Mouse (Mus musculus) 416B (cell line): ENCODE measurements around the gene Xrcc1.
"Not testable (repeated sequence)": the region's sequence is repeated elsewhere in the genome, so short reads cannot be mapped to it uniquely, and the experiment has no call there.

ENCODE experiments used
- DNase-seq: peaks from one replicate; pipeline ENCODE4 v3.0.0; 2011; ENCODE audit warnings: low read depth

The Xrcc1 gene

DNA sequence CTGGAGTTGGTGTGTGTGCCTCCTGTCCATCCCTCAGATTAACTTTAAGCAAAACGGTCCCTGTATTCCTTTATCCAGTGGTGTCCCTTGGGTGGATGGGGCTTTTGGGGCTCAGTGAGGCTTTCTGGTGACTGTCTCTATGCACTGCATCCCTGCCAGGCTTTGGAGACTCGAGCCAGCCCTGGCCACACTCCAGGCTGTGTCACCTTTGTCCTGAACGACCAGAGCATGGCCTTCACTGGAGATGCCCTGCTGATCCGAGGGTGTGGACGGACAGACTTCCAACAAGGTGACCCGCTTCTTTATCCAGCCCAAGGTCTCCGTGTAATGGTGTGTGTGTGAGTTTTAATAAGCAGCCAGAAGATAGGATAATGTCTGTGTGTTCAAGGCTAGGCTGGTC lies 60.0 kb downstream of the Xrcc1 start:
- DNase-seq: no peak

DNA sequence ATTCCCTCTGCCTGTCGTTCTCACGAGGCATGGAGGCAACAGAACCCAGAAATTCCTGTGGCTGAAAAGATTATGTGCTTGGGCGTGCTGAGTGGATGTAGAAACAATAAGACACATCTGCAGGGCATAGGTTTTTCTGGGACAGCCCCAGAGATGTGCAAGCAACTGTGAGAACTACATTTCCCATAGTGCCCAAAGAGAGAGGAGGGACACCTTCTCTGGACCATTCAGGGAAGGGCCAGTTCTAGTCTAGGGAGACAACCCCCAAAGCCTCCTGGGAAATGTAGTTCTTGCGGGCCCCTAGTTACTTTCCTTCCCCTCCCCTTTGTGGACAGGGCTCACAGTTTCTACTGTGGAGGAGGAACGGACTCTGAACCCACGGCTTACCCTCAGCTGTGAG lies 61.9 kb downstream of the Xrcc1 start:
- peak; percentile 47 for DNase-seq

DNA sequence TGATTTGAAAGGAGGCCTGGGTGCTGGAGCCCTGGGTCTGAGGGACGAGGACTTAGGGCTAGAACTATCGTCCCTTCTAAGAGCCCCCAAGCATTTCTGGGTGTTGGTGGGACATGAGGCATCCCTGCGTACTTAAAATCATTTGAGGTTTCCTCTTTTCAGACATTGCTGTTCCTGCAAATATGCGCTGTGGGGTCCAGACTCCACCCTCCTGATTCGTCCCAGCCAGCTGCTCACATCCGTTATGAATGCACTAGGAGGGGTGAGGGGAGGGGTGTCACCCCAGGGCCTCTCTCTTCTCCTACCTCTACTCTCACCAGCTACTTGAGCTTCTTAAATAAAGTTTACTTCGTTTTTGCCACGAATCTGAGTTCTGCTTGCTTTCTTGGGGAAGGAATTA lies 62.5 kb downstream of the Xrcc1 start:
- DNase-seq: no peak

DNA sequence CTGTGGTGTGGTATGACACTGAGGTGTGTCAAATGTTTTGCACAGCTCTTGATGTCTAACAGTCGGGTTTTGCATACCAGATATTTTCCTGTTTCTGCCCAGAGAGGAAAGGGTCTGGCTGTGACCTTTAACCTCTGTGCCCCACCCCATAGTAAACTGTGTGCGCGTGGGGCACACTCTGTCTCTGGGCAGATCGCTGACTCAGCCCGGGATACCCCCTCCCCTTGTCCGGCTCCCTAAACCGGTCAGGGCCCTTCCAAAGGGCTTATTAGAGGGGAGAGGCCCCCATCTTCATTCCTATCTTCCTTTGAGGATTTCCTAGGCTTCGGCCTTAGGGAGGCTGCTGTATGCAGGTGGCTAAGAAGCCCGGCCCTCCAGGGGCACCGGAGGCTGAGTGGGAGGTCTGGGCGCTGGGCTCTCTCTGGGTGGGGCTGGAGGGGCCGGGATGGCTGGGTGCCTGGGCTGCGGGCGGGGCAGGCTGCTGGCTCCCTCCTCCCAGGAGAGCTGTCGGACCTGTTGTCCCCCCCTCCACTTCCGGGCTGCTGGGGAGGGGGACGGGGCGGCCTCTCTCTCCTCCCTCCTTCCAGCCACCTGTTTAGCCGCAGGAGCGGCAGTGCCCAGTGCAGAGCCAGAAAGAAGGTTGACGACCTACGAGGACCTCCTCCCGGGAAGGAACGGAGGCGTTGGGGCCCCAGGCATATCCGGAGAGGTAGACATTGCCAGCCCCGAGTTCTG lies 64.2 kb downstream of the Xrcc1 start, which contains the start of gene Phldb3:
Gene Phldb3, plus strand, starts transcription at position 620 of the 735 bp plus-strand sequence.
- no peak for DNase-seq

DNA sequence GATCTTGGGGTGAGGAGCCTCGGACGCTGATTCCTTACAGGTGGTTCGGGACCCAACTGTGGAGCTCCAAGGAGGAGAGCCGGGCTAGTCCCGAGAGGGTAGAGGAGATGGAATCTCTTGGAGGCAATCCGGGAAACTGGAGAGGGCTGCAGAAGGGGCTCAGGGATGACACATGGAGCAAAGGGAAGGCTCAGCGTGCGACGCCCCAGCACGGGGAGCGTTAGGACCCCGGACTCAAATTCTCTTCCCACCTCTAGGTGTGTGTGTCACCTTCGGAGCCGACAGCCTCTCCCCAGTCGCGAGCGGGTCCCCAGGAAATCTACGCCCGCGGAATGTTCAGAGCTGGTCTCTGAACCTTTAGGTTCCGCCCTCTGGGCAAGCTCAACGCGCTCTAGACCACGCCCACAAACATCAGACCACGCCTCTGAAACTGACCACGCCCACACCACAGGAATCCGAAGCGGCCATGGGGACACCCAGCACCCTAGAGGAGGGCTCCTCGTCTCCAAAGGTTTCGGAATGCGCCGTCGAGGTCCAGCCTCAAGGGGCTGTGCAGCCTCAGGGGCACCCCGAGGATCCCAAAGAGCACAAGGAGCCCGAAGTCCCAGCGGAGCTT lies 64.9 kb downstream of the Xrcc1 start:
- DNase-seq: no peak

DNA sequence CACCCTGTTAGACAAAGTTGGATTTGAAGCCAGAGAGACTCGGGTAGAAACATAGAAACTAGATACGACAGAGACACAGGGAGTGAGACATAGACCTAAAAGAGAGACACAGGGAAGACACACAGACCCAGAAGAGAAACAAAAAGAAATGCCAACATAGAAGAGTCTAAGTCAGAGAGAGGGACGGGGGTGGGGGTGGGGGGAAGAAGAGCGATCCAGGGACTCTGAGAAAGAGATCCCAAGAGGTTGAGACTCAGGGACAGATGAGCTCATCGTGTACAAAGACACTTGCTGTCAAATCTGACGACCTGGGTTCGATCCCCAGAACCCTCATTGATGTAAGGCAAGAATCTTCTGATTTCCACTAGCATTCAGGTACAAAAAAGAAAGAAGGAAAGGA lies 65.6 kb downstream of the Xrcc1 start:
- DNase-seq: no peak

DNA sequence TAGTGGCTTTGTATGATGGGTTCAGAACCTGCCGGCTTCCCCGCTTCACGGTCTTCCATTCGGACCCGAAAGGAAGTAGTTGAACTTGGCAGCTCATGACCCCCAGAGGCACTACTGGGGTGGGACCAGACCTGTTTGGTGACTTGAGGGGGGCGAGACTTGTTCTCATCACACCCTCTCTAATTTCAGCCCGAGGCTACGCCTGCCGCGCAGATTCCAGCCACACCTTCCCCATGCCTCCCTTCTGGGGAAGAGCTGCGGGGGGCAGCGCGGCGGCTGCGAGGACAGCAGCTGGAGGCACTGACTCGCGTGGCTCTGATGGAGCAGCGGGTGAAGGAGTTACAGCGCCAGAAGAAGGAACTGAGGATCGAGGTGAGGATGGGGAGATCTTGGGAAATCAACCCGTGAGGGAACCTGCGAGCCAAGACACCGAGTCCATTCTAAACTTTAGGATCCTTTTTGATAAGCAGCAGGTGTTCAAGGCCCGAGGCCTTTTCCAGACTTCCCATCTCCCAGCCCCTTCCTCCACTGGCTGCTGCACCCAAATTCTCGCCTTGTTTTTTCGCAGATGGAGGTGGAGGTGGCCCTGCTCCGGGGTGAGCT lies 66.3 kb downstream of the Xrcc1 start:
- DNase-seq: no peak

DNA sequence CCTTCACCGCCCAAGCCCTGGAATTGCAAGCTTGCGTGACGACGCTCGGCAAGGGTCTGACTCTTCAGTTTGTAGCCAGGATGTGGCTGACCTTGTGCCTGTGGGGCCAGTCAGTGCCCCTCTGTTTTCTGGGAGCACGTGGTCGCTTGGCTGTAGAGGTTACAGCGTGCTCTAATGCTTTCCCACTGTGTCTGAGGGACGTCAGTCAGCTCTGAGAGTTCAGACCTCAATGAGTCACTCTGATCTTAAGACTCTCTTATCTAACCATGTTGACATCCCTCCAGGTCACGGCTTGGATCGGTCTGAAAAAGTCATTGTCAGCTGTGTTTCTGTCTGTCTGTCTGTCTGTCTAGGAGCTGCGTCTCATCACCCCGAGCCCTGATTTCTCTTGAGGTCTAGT lies 68.7 kb downstream of the Xrcc1 start:
- DNase-seq: peak; percentile 94

DNA sequence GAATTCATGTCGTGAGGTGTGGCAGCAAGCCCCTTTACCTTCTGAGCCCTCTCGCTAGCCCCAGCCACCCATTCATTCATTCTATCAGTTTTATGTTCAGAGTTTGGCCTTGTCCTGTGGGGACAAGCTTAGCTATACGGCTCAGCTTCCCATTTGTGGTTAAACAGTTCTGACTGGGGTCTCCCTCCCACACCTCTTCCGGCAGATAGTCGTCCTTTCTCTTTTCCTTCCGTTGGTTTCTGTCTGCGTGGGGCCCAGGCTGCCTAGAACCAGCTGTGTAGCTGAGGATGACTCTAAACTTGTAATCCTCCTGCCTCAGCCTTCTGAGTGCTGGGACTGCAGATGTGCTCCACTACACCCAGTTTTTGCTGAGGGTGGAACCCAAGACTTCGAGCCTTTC lies 71.7 kb downstream of the Xrcc1 start:
- DNase-seq: peak; percentile 88

DNA sequence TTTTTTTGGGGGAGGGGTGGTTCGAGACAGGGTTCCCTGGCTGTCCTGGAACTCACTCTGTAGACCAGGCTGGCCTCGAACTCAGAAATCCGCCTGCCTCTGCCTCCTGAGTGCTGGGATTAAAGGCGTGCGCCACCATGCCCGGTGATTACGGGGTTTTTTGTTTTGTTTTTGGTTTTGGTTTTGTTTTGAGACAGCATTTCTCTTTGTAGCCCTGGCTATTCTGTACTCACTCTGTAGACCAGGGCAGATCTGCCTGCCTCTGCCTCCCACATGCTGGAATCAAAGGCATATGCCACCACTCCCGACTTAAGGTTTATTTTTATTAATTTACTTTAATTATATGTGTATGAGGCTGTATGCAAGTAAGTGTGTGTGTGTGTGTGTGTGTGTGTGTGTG lies 72.3 kb downstream of the Xrcc1 start:
- not testable (repeated sequence) for DNase-seq

DNA sequence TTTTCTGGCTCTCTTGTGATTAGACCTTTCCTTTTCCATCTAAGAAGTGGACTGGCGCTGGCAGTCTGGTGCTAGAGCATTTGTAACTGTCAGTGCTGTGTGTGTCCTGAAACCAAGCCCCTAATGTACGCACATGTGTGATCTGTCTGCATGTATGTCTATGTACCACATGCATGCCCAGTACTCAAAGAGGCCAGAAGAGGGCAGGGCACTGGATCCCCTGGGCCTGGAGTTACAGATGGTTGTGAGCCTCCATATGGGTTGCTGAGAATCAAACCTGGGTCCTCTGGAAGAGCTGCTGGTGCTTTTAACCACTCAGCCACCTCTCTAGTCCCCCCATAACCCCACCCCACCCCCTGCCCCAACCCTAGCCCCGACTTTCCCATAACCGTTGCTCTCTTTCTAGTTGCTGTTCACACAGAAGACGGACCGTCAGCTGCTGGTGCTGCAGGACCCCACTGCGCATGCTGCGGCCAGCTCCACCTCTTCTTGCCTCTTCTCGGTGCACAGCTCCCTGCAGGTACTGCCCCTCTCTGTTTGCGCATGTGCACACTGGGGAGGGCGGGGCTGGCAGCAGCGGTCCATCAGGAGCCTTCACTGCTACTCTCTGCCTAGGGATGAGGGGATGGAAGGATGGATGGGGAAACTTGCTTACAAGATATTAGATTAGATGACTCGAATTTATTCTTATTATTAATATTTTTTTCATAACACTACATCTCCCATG lies 73.7 kb downstream of the Xrcc1 start:
- no peak for DNase-seq

DNA sequence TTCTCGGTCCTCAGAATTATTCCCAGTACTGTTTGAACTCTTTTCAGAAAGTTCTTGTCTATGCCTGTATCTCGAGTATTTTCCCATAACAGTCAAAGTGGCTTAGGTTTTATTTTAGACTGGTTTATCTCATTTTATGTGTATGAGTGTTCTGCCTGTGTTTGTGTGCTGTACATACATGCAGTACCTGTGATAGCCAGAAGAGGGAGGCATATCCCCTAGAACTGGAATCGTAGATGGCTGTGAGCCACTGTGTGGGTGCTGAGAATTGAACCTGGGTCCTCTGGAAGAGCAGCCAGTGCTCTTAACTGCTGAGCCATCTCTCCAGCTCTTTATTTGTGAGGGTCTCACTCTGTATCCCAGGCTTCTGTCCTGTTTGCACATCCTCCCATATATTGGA lies 75.1 kb downstream of the Xrcc1 start:
- no peak for DNase-seq

DNA sequence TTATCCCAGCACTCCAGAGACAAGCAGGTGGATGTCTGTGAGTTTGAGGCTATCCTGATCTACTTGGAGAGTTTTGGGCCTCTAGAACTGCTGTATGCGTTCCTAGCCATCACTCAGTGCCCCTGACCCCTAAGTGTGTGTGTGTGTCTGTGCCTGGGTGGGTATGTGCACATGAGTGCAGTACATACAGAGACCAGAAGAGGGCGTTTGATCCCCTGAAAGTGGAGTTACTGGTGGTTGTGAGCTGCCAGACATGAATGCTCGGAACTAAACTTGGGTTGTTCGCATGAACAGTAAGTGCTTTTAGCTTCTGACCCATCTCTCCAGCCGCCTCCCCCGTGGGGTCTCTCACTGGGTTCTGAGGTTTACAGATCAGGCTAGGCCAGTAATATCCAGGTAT lies 76.9 kb downstream of the Xrcc1 start:
- no peak for DNase-seq
